Mouse (Mus musculus): ENCODE results near the gene Zfp628. TPM values are rescaled to one million over a fixed set of nuclear protein-coding genes. Genes with fewer than 3 reads are reported as not detected.

Zfp628 gene
- polyA plus RNA-seq (2014; fragmentation: Nextera tagmentation; extraction: Ambion mirVana): 2.5 and 3.6 TPM in 2 replicates

DNA sequence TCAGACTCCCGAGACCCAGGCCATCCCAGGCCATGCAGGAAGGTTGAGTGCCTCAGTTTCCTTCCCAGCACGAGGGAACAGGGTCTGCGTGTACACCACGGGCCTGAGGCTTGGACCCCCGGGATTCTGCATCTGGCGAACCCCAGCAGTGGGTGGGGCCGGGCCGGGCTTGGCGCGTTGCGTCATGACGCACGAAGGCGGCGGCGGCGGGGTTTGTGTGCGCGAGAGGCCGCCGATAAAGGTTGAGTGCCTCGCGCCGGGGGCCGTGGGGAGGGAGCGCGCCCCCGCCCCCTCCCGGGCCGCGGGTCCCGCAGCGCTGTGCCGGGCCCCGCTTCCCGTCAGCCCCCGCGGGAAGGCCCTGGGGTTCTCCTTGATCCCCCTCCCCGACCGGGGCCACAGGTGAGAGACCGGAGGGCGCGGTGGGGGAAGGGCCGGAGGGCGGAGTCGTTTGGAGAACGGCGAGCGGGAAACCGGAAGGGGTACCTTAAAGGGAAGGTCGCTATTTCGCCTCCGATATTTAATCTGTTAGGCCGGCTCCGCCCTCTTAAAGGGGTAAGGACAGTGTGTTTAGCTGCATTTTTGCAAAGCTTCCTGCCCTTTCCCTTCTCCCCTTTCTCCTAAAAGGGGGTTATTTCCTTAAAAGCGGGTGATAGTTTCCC is at the start of gene Zfp628:
Zfp628 (plus strand) TSS at position 211 of the 659 bp plus-strand sequence.
- Histone ChIP-seq H3K36me3 (replicated peaks; ENCODE audit: control insufficient read depth, insufficient read depth, low read depth, low read length) (peaks cover 6% of the 10 kb centered on the region), H3K4me1 (ENCODE audit: control insufficient read depth, insufficient read depth, low read length) (no peaks in the 10 kb centered on the region), H3K9me3 (replicated peaks; ENCODE audit: control insufficient read depth, low read length) (no peaks in the 10 kb centered on the region), H3K27ac (replicated peaks; ENCODE audit: low read depth, low read length) (peak within 1 kb of the TSS; percentile 96), H3K9ac (replicated peaks; ENCODE audit: low read length) (peak within 1 kb of the TSS; percentile 93), H3K4me3 (ENCODE audit: low read depth, low read length) (peak within 1 kb of the TSS; percentile 67), H3K27me3 (ENCODE audit: control insufficient read depth, insufficient read depth, low read length) (no peaks in the 10 kb centered on the region), H3K4me2 (ENCODE audit: low read depth, low read length) (peak within 1 kb of the TSS; percentile 67)
- WGBS: under 1% methylated on average over 55 of the region's 56 CpGs
- DNase-seq (ENCODE audit: low spot score) (peak; percentile 98), ATAC-seq (replicated peaks; ENCODE audit: insufficient number of reproducible peaks, low FRiP score, low TSS enrichment, low read depth) (peak; percentile 84)

DNA sequence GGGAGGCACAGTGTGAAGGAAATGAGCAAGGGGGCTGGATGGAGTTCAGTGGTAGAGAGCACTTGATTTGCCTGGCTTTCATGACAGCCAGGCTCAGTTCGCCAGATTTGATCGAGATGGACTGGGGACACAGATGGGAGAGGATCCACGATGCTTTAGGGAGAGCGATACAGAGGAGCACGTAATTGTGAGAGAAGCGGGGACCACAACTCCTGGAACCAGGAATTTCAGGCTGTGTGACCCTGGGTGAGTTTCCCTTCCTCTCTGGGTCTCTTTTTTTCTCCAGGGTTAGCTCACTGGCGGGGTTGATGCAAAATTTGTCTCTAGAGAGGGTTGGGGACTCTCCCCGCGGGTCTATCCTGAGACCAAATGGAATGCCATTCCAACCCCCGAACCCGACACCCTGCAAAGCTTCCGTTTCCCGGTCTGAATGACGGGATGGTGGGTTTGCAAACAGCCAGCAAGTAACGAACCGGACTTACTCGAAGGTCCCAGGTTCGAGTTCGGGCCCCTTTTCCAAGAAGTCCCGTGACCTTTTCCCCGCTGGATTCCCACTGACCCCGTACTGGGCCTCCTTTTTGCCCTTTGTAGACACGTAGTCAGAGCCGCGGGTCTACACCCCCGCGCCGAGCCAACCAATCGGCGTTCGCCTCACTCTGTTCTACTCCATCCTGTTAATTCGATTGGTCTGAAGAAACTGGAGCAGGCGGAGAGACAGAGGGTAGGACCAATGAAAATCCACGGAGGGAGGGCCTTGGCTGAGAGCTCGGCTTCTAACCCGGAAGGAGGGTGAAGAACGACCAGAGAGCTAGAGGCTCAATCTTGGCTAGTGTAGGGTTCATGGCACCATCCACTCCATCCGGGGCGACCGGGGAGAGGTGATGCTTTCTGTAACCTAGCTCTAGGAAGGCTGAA is 49.2 kb upstream of the Zfp628 start:
- Histone ChIP-seq H3K27me3 (ENCODE audit: control insufficient read depth, insufficient read depth, low read length) (no peaks in the 10 kb centered on the region), H3K36me3 (replicated peaks; ENCODE audit: control insufficient read depth, insufficient read depth, low read depth, low read length) (no peaks in the 10 kb centered on the region), H3K9me3 (replicated peaks; ENCODE audit: control insufficient read depth, low read length) (no peaks in the 10 kb centered on the region), H3K4me2 (ENCODE audit: low read depth, low read length) (peak overlapping the region; percentile 55), H3K4me3 (ENCODE audit: low read depth, low read length) (peak overlapping the region; percentile 48), H3K4me1 (ENCODE audit: control insufficient read depth, insufficient read depth, low read length) (no peaks in the 10 kb centered on the region), H3K27ac (replicated peaks; ENCODE audit: low read depth, low read length) (no peak overlapping the region), H3K9ac (replicated peaks; ENCODE audit: low read length) (peak overlapping the region; percentile 63)
- ATAC-seq (replicated peaks; ENCODE audit: insufficient number of reproducible peaks, low FRiP score, low TSS enrichment, low read depth) (peak; percentile 100), DNase-seq (ENCODE audit: low spot score) (peak; percentile 97)
- WGBS: 5% methylated on average over 40 of the region's 40 CpGs

DNA sequence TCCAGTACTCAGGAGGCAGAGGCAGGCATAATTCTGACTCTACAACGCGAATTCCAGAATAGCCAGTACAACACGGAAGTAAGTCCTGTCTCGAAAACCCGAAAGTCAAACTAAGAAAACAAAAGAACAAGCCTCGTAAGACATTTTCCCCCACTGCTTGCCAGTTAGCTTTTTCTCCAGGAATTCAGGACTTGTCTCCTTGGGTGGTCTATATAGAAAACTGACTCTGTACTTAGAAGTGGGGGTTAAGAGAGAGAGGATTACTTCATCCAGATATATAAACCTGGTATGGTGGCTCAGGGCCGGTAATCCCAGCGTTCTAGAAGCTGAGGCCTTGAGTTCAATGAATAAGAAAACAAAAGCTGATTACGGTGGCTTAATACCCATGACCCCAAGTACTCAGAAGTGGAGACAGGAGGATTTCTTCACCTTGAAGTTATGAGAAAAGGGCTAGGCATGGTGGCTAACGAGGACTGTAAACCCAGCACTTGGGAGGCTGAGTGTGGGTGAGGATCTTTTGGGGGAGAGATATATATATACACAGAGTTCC is 48.3 kb upstream of the Zfp628 start:
- DNase-seq (ENCODE audit: low spot score): no peak

DNA sequence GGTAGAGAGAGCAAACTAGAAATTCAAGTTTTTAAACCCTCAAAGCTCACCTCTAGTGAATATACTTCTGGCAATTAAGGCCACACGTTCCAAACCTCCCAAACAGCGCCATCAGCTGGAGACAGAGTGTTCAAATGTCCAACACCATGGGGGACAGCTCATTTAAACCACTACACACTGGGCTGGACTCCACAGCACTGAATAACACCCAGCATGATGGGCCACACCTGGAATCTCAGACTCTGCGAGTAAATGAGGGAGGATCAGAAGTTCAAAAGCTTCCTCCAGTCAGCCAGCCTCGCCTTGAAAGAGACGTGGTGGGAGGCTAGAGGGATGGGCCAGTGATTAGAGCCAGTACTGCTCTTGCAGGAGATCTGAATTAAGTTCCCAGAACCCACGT is 44.9 kb upstream of the Zfp628 start, which contains the start of gene Isoc2b:
Isoc2b (minus strand) TSS at position 126 of the 400 bp plus-strand sequence.
- no peaks in the 10 kb centered on the region for H3K9me3 ChIP-seq (replicated peaks; ENCODE audit: control insufficient read depth, low read length)
- H3K4me3 ChIP-seq (ENCODE audit: low read depth, low read length): no peak within 1 kb of the TSS
- no peak within 1 kb of the TSS for H3K9ac ChIP-seq (replicated peaks; ENCODE audit: low read length)
- DNase-seq (ENCODE audit: low spot score) (no peak), ATAC-seq (replicated peaks; ENCODE audit: insufficient number of reproducible peaks, low FRiP score, low TSS enrichment, low read depth) (no peak)
- H3K4me2 ChIP-seq (ENCODE audit: low read depth, low read length): no peak within 1 kb of the TSS
- no peaks in the 10 kb centered on the region for H3K4me1 ChIP-seq (ENCODE audit: control insufficient read depth, insufficient read depth, low read length)
- H3K27me3 ChIP-seq (ENCODE audit: control insufficient read depth, insufficient read depth, low read length): no peaks in the 10 kb centered on the region
- H3K36me3 ChIP-seq (replicated peaks; ENCODE audit: control insufficient read depth, insufficient read depth, low read depth, low read length): no peaks in the 10 kb centered on the region
- no peak within 1 kb of the TSS for H3K27ac ChIP-seq (replicated peaks; ENCODE audit: low read depth, low read length)
- WGBS: 58% methylated on average over 6 of the region's 6 CpGs

More for the DNA sequence above, 48.3 kb upstream of the Zfp628 start:
- Histone ChIP-seq H3K27me3 (ENCODE audit: control insufficient read depth, insufficient read depth, low read length) (no peaks in the 10 kb centered on the region), H3K4me3 (ENCODE audit: low read depth, low read length) (peak overlapping the region; percentile 48), H3K9me3 (replicated peaks; ENCODE audit: control insufficient read depth, low read length) (no peaks in the 10 kb centered on the region), H3K4me1 (ENCODE audit: control insufficient read depth, insufficient read depth, low read length) (no peaks in the 10 kb centered on the region), H3K4me2 (ENCODE audit: low read depth, low read length) (peak overlapping the region; percentile 37; the same call in 1 of the 2 replicates), H3K36me3 (replicated peaks; ENCODE audit: control insufficient read depth, insufficient read depth, low read depth, low read length) (no peaks in the 10 kb centered on the region), H3K9ac (replicated peaks; ENCODE audit: low read length) (peak overlapping the region; percentile 52), H3K27ac (replicated peaks; ENCODE audit: low read depth, low read length) (no peak overlapping the region)
- ATAC-seq (replicated peaks; ENCODE audit: insufficient number of reproducible peaks, low FRiP score, low TSS enrichment, low read depth): no peak
- 47% methylated on average over 10 of the region's 10 CpGs for WGBS

GRCm38 (mm10) chr7:4876753-4877221 is 38.2 kb upstream of the Zfp628 start, which contains the start of gene Isoc2a:
Isoc2a (plus strand) TSS chr7:4877153.
- peak within 1 kb of the TSS; percentile 69 for H3K4me2 ChIP-seq (ENCODE audit: low read depth, low read length)
- peak within 1 kb of the TSS; percentile 45; the same call in 1 of the 2 replicates for H3K9ac ChIP-seq (replicated peaks; ENCODE audit: low read length)
- WGBS: under 1% methylated on average over 22 of the region's 22 CpGs
- no peaks in the 10 kb centered on the region for H3K9me3 ChIP-seq (replicated peaks; ENCODE audit: control insufficient read depth, low read length)
- no peaks in the 10 kb centered on the region for H3K36me3 ChIP-seq (replicated peaks; ENCODE audit: control insufficient read depth, insufficient read depth, low read depth, low read length)
- H3K27ac ChIP-seq (replicated peaks; ENCODE audit: low read depth, low read length): no peak within 1 kb of the TSS
- ATAC-seq (replicated peaks; ENCODE audit: insufficient number of reproducible peaks, low FRiP score, low TSS enrichment, low read depth) (peak; percentile 99), DNase-seq (ENCODE audit: low spot score) (peak; percentile 96)
- H3K4me1 ChIP-seq (ENCODE audit: control insufficient read depth, insufficient read depth, low read length): no peaks in the 10 kb centered on the region
- peak within 1 kb of the TSS; percentile 43 for H3K4me3 ChIP-seq (ENCODE audit: low read depth, low read length)
- no peaks in the 10 kb centered on the region for H3K27me3 ChIP-seq (ENCODE audit: control insufficient read depth, insufficient read depth, low read length)

DNA sequence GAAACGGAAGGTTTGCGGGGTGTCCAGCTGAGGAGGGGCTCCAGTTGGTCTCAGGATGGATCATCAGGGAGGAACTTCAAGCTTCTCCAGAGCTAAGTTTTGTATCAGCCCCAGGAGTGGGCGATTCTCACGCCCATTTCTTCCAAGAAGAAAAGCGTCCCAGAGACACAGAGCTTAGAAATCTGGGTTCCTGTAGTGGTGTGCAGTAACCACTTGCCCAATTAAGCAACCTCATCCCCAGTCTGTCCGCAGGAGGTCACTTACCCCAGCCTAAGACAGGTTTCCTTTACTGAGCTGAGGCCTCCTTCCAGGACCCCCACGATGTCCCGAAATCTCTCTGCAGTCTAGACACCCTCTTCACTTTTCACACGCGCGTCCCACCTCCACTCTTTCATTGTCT is 37.8 kb upstream of the Zfp628 start:
- no peaks in the 10 kb centered on the region for H3K9me3 ChIP-seq (replicated peaks; ENCODE audit: control insufficient read depth, low read length)
- H3K36me3 ChIP-seq (replicated peaks; ENCODE audit: control insufficient read depth, insufficient read depth, low read depth, low read length): no peaks in the 10 kb centered on the region
- peak overlapping the region; percentile 43 for H3K4me3 ChIP-seq (ENCODE audit: low read depth, low read length)
- no peak overlapping the region for H3K27ac ChIP-seq (replicated peaks; ENCODE audit: low read depth, low read length)
- H3K4me1 ChIP-seq (ENCODE audit: control insufficient read depth, insufficient read depth, low read length): no peaks in the 10 kb centered on the region
- ATAC-seq (replicated peaks; ENCODE audit: insufficient number of reproducible peaks, low FRiP score, low TSS enrichment, low read depth) (peak; percentile 22; the same call in 1 of the 2 replicates), DNase-seq (ENCODE audit: low spot score) (no peak)
- no peaks in the 10 kb centered on the region for H3K27me3 ChIP-seq (ENCODE audit: control insufficient read depth, insufficient read depth, low read length)
- 10% methylated on average over 11 of the region's 11 CpGs for WGBS
- peak overlapping the region; percentile 69 for H3K4me2 ChIP-seq (ENCODE audit: low read depth, low read length)
- 0 out of 2 replicates have a peak overlapping the region, but pooled peaks have one; percentile 45 for H3K9ac ChIP-seq (replicated peaks; ENCODE audit: low read length)

GRCm38 (mm10) chr7:4878186-4878585 is 36.8 kb upstream of the Zfp628 start:
- no peaks in the 10 kb centered on the region for H3K27me3 ChIP-seq (ENCODE audit: control insufficient read depth, insufficient read depth, low read length)
- H3K27ac ChIP-seq (replicated peaks; ENCODE audit: low read depth, low read length): no peak overlapping the region
- no peak overlapping the region for H3K9ac ChIP-seq (replicated peaks; ENCODE audit: low read length)
- no peak overlapping the region for H3K4me2 ChIP-seq (ENCODE audit: low read depth, low read length)
- ATAC-seq (replicated peaks; ENCODE audit: insufficient number of reproducible peaks, low FRiP score, low TSS enrichment, low read depth): no peak
- no peak for DNase-seq (ENCODE audit: low spot score)
- no peaks in the 10 kb centered on the region for H3K9me3 ChIP-seq (replicated peaks; ENCODE audit: control insufficient read depth, low read length)
- H3K4me1 ChIP-seq (ENCODE audit: control insufficient read depth, insufficient read depth, low read length): no peaks in the 10 kb centered on the region
- H3K4me3 ChIP-seq (ENCODE audit: low read depth, low read length): no peak overlapping the region
- no peaks in the 10 kb centered on the region for H3K36me3 ChIP-seq (replicated peaks; ENCODE audit: control insufficient read depth, insufficient read depth, low read depth, low read length)
